Mouse (Mus musculus) liver, adult 2 months (tissue): ENCODE measurements around the gene Tax1bp3. TPM values are rescaled to one million over a fixed set of nuclear protein-coding genes. Genes with fewer than 3 reads are reported as not detected.

Experiments
- DNase-seq: peaks from one replicate; pipeline ENCODE4 v3.0.0-alpha.2; 2011; ENCODE audit warnings: low read depth, low spot score; ENCODE audit errors: extremely low read depth
- H3K27ac ChIP-seq: fragments of 200-500 bp; replicated peaks from 2 replicates; pipeline ENCODE4 v1.5.1; 2012; ENCODE audit warnings: low read depth, mild to moderate bottlenecking, control low read depth, inconsistent platforms, low read length; ENCODE audit not compliant: insufficient read depth
- H3K27me3 ChIP-seq: fragments of 200-500 bp; 2 replicates; pipeline ENCODE4 v1.6.1; 2012; ENCODE audit warnings: mild to moderate bottlenecking, moderate library complexity, low read length, inconsistent platforms; ENCODE audit not compliant: control insufficient read depth, insufficient read depth
- H3K36me3 ChIP-seq: fragments of 200-500 bp; 2 replicates; pipeline ENCODE4 v1.6.1; 2012; ENCODE audit warnings: low read length, inconsistent platforms; ENCODE audit not compliant: control insufficient read depth, insufficient read depth
- H3K4me1 ChIP-seq: fragments of 200-500 bp; 2 replicates; pipeline ENCODE4 v1.6.1; 2011; ENCODE audit warnings: low read length; ENCODE audit not compliant: control insufficient read depth, insufficient read depth
- H3K4me3 ChIP-seq: fragments of 200-500 bp; 2 replicates; pipeline ENCODE4 v1.5.1; 2011; ENCODE audit warnings: low read depth, mild to moderate bottlenecking, control low read depth, low read length, moderate library complexity; ENCODE audit not compliant: insufficient read depth
- H3K79me2 ChIP-seq: fragments of 200-500 bp; 2 replicates; pipeline ENCODE4 v1.6.1; 2012; ENCODE audit warnings: inconsistent platforms, mild to moderate bottlenecking, low read length, moderate library complexity; ENCODE audit not compliant: control insufficient read depth, insufficient read depth
- H3K9ac ChIP-seq: fragments of 200-500 bp; 2 replicates; pipeline ENCODE4 v1.6.1; 2012; ENCODE audit warnings: low read depth, mild to moderate bottlenecking, control low read depth, inconsistent platforms, low read length
- CTCF ChIP-seq: fragments of 200-500 bp; IDR thresholded peaks from 2 replicates; pipeline ENCODE4 v1.5.1; 2011; ENCODE audit warnings: low read depth, low read length, control low read depth
- POLR2A ChIP-seq: fragments of 200-500 bp; IDR thresholded peaks from 2 replicates; pipeline ENCODE4 v1.6.1; 2011; ENCODE audit warnings: low read length, control low read depth; ENCODE audit not compliant: insufficient read depth; ENCODE audit errors: extremely low read depth
- WGBS: fragments of 180-500 bp; shearing (Covaris S2); methylation state at CpG from one replicate; pipeline ENCODE4 v1.1.7; 2018; 5-methylcytosine and 5-hydroxymethylcytosine counted together
- polyA plus RNA-seq: library from polyadenylated mRNA; depleted of rRNA; stranded (reverse); fragments of >200 nt; gene quantifications from 2 replicates; pipeline ENCODE4 v1.2.3, GENCODE M21; 2012
- total RNA-seq: library from RNA; depleted of rRNA; stranded (reverse); fragments of >200 nt; gene quantifications from 2 replicates; pipeline ENCODE4 v1.2.3, GENCODE M21; 2014

Tax1bp3 gene
- total and polyA plus RNA-seq, 2 experiments: 11.5 to 19.4 TPM

DNA sequence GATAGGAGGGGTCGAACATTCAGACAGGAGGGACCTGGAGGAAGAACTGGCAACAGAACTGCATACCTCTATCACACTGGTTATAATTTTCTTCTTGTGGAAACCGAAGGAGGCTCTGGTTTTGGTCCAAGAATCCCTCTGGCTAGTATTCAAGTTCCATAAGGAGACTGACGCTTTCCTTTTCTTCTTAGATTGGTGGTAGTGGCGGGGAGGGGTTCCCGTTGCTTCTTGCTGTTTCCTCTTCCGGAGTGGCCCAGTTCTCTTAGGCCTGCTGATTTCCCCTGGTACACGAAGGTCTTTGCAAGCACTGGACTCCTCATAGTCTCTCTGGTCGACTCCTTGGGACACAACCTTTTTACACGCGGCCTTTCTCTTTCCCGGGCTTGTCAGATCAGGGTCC is 39.8 kb upstream of the Tax1bp3 start:
- no peak for DNase-seq
- peak overlapping the region; percentile 77 for H3K4me3 ChIP-seq
- H3K36me3 ChIP-seq: no peaks in the 10 kb centered on the region
- peak overlapping the region; percentile 72 for H3K9ac ChIP-seq
- peaks cover 4% of the 10 kb centered on the region; the same call in 1 of the 2 replicates for H3K4me1 ChIP-seq
- no peak for TF ChIP-seq POLR2A
- TF ChIP-seq CTCF: no peak
- 0 out of 2 replicates have a peak, but pooled peaks cover 3% of the 10 kb centered on the region for H3K79me2 ChIP-seq
- no peaks in the 10 kb centered on the region for H3K27me3 ChIP-seq
- no peak overlapping the region for H3K27ac ChIP-seq
- WGBS: 35% methylated on average over 11 of the region's 11 CpGs

DNA sequence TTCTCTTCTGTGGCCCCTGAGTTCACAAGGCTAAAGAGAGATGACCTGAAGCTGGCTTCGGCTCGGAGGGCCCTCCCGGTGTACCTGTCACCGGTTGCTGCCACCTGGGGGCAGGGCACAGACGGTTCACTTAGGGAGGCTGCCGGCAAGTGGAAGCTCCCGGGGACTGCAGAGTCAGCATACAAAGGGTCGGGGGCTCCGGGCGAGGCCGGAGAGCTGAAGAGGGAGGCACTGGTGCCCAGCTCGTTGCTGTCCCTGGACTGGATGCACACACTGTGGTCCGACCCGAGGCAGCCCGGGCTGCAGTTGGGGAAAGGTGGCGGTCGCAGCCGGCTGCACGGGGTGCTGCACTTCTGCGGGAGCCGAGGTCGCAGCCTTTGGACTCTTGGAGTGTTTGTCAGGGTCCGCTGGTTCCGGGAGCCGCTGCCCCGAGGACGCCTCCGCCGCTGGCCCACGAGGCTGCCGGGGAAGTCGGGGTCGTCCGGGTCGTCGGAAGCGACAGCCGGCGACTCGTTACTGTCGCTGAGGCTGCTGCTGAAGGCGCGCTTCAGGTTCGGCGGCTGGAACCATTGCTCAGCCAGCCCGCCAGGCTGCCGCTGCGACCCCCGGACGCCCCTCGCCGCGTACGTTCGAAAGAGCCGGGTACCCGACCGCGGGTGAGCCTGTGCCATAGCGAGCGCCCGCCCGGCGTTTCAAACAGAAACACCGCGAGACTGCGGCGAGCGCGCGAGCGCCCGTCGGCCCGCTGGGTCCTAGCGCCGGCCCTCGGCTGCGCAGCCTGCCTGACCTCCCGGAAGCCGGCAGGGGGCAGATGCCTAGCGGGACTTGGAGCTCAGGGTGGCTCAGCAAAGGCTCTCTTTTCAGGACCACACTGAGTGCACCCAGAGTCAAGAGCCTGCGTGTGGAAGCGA is 39.0 kb upstream of the Tax1bp3 start, which contains the start of gene Haspin:
TSS of gene Haspin (minus strand) at position 704 of the 911 bp plus-strand sequence.
- H3K4me1 ChIP-seq: peaks cover 4% of the 10 kb centered on the region; the same call in 1 of the 2 replicates
- no peaks in the 10 kb centered on the region for H3K27me3 ChIP-seq
- TF ChIP-seq CTCF: peak; percentile 95
- no peak for TF ChIP-seq POLR2A
- WGBS: under 1% methylated on average over 84 of the region's 84 CpGs
- 0 out of 2 replicates have a peak, but pooled peaks cover 3% of the 10 kb centered on the region for H3K79me2 ChIP-seq
- no peaks in the 10 kb centered on the region for H3K36me3 ChIP-seq
- DNase-seq: peak; percentile 69
- peak within 1 kb of the TSS; percentile 77 for H3K4me3 ChIP-seq
- peak within 1 kb of the TSS; percentile 72 for H3K9ac ChIP-seq
- no peak within 1 kb of the TSS for H3K27ac ChIP-seq

DNA sequence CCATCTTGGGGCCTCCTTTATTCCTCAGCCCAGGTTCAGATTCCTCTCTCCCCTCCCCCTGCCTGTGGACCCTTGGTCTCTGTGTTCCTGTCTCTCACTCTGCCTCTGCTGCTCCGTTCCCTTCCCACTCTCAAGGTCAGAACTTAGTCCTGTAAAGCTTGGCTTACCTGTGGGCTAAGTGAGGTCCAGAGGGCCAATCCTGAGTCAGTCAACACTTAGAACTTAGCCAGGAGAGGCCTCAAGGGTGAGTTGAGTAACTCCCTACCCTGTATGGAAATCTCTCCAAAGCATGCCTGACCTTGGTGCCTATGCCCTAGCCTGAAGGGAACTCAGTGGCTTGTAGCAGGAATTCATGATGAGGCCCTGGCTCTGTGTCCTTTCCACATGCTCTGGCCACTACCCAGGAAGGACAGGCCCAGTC is 32.6 kb upstream of the Tax1bp3 start:
- 78% methylated on average over 1 of the region's 1 CpGs for WGBS
- no peak for DNase-seq

DNA sequence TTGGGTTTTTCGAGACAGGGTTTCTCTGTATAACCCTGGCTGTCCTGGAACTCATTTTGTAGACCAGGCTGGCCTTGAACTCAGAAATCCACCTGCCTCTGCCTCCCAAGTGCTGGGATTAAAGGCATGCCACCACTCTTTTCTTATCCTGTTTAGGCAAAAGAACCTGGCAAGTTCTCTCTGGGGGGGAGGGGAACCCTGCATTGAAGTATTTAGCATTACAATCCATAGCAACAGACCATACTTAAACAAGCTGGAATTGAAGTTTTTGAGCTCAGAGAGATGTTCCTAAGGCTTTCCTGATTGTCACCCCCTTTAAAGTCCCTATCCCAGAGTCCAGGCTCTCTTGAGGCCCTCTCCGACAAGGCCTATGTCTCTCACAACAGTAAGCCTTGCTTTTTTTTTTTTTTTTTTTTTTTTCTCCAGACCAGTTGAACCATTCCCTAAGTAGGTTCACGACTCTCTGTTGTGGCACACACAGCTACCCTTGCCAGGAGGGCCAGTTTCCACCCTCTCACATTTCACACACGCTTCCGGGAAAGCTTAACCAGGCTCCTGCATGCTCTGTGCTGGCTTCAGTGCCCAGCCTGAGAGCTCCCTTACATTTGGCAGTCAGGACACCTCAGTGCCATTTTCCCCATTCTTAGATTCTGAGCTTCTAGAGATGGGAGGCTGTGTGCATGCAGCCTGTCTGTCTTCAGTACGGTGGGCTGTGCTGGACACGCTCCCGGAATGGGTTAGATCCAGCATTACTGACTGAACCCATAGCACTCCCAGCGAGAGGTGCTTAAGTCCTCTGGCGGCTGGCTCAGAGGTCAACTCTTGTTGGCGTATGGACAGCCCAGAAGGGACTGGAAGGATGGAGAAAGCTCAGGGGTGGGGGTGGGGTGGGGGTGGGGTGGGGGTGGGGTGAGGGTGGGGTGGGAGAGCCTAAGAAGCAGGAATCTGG is 30.6 kb upstream of the Tax1bp3 start:
- TF ChIP-seq CTCF (no peak), POLR2A (no peak)
- DNase-seq: no peak
- WGBS: 80% methylated on average over 11 of the region's 11 CpGs
- Histone ChIP-seq H3K4me3 (no peak overlapping the region), H3K36me3 (no peaks in the 10 kb centered on the region), H3K4me1 (no peaks in the 10 kb centered on the region), H3K79me2 (no peaks in the 10 kb centered on the region), H3K27ac (no peak overlapping the region), H3K9ac (no peak overlapping the region), H3K27me3 (no peaks in the 10 kb centered on the region)

More for the DNA sequence above, 32.6 kb upstream of the Tax1bp3 start:
- no peaks in the 10 kb centered on the region for H3K27me3 ChIP-seq
- no peak overlapping the region for H3K9ac ChIP-seq
- no peaks in the 10 kb centered on the region for H3K79me2 ChIP-seq
- no peaks in the 10 kb centered on the region for H3K4me1 ChIP-seq
- TF ChIP-seq CTCF (no peak), POLR2A (no peak)
- H3K27ac ChIP-seq: no peak overlapping the region
- H3K4me3 ChIP-seq: no peak overlapping the region
- no peaks in the 10 kb centered on the region for H3K36me3 ChIP-seq

DNA sequence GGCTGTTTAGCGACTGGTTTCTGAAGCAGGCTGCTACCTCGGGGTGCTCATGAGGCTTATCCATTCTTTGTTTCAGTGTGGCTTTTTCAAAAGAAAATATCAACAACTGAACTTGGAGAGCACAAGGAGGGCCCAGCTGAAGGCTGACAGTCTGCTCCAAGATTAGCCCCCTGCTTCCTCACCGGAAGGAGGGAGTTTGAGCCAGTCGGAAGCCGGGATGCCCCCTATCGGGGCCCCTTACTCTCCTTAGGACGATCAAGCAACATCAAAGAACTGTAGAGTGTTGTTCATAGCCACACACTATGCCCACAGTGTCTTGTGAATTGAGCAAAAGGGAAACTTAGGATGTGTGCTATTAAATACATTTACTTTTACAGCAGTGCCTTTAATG is 29.9 kb upstream of the Tax1bp3 start:
- Histone ChIP-seq H3K79me2 (no peaks in the 10 kb centered on the region), H3K36me3 (no peaks in the 10 kb centered on the region), H3K4me3 (no peak overlapping the region), H3K9ac (no peak overlapping the region), H3K27me3 (no peaks in the 10 kb centered on the region), H3K27ac (no peak overlapping the region), H3K4me1 (no peaks in the 10 kb centered on the region)
- 81% methylated on average over 7 of the region's 7 CpGs for WGBS
- TF ChIP-seq POLR2A: no peak
- no peak for TF ChIP-seq CTCF
- no peak for DNase-seq
